Mouse (Mus musculus) megakaryocyte, embryonic 14.5 days (primary cell): ENCODE data around the gene Slc2a12.

Experiments
- FLI1 ChIP-seq: IDR thresholded peaks from 2 replicates; pipeline ENCODE4 v1.6.1; 2012; ENCODE audit warnings: low read length, inconsistent platforms, mixed read lengths
- GATA1 ChIP-seq: IDR thresholded peaks from 3 replicates; pipeline ENCODE4 v1.6.1; 2012; ENCODE audit warnings: mixed read lengths, low read length, inconsistent platforms, borderline replicate concordance

GRCm38 (mm10) chr10:22660286-22661000 lies 15.6 kb downstream of the Slc2a12 start:
- TF ChIP-seq GATA1 (no peak), FLI1 (no peak)
